Mouse (Mus musculus) brain, embryonic 14.5 days (tissue): Measurements from ENCODE around the gene Sprr1a.

ENCODE experiments used
- CTCF ChIP-seq: fragments of 200-500 bp; IDR thresholded peaks from 2 replicates; pipeline ENCODE4 v1.5.1; 2012; ENCODE audit warnings: inconsistent platforms, mild to moderate bottlenecking, moderate library complexity, borderline replicate concordance; ENCODE audit not compliant: insufficient read depth, insufficient read length; ENCODE audit errors: extremely low read depth
- POLR2A ChIP-seq: fragments of 200-500 bp; IDR thresholded peaks from 2 replicates; pipeline ENCODE4 v1.6.1; 2012; ENCODE audit warnings: mild to moderate bottlenecking, inconsistent platforms, borderline replicate concordance; ENCODE audit not compliant: poor library complexity, insufficient read depth, insufficient read length, severe bottlenecking; ENCODE audit errors: extremely low read depth

DNA sequence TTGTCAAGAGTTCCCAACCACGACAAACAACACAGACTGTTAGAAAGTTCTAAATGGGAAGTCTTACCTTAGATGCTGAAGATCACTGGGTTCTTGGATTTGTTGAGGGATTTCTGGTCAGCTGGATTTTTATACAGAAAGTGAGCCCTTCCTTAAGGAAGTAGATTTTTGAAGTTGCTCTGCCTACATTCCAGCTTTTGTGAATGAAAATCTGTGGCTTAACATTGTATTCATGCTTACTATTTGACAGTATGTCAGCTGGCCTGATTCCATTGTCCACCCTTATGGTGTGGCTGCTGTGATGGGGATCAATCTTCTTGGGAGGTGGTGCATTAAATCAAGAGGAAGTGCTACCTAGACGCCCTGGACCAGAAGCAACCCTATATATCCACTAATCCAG lies 27.1 kb downstream of the Sprr1a start, which contains the start of gene Sprr3:
- TF ChIP-seq CTCF (no peak), POLR2A (no peak)
